Mouse (Mus musculus): ENCODE results near the gene Vmn1r213.

GRCm38 (mm10) chr13:22992178-22992700, 15.2 kb upstream of the Vmn1r213 start:
- TF ChIP-seq CTCF (IDR thresholded peaks at IDR 0.05; ENCODE audit: low read depth, low read length): no peak
- no peak for TF ChIP-seq POLR2A (IDR thresholded peaks at IDR 0.05; ENCODE audit: extremely low read depth, insufficient read depth, low read length)
